Mouse (Mus musculus): ENCODE measurements around the gene Ndufs2.
A peak's percentile ranks its signal among the peaks of the same experiment; 100 is the strongest.

Gene Ndufs2

DNA sequence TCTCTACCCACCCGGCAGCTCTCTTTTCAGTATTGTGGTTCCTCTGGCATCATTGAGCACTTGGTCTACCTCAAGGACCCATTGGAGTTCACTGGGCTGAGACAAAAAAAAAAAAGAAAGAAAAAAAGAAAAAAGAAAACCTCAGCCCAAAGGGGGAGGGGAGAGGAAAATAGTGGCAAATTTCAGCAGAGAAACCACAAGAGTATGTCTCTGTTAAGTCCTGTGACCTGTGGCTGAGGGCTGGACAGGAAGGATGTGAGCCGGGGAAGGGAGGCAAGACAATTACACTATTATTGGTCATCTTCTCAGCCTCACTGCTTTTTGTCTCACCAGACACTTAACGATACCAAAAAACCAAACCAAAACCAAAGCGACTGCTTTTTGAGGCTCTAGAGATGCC, 19.3 kb downstream of the Ndufs2 start:
- DNase-seq (ENCODE audit: low read depth, low spot score): no peak

DNA sequence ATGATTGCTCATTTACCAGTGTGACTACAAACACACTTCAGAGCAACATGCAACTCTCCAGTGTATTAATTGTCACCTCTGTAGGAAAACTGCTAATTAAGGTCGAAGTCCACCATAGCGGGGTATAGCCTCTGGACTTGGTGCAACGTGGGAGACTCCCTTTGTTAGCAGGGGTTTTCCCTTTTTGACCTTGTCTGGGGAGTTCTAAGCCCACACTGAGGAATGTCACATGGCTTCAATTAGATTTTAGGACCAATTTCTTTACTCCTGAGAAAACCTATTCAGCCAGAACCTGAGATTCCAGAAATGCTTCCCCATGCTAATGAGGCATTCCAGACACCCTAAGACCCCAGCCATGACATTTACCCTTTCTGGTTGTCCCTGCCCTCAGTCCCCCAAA, 21.0 kb downstream of the Ndufs2 start:
- DNase-seq (ENCODE audit: low read depth, low spot score): no peak

DNA sequence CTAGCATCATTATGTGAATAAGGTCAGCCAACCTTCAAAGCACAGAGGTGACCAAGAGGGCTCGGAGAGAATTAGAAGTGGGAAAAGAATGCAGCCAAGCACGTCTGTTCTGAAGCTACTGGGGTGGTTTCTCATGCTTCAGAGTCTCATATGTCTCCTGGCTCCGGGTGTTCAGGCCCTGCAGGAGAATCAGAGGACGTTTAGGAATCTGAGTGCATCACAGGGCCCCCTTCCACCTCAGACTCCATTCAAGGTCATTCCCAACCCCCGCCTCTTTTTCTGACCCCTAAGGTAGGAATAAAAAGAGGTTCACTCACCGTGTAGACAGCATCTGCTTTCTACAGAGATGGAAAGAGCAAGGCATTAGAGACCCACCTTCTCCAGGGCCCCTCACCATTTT, 21.4 kb downstream of the Ndufs2 start:
- DNase-seq (ENCODE audit: low read depth, low spot score): no peak

DNA sequence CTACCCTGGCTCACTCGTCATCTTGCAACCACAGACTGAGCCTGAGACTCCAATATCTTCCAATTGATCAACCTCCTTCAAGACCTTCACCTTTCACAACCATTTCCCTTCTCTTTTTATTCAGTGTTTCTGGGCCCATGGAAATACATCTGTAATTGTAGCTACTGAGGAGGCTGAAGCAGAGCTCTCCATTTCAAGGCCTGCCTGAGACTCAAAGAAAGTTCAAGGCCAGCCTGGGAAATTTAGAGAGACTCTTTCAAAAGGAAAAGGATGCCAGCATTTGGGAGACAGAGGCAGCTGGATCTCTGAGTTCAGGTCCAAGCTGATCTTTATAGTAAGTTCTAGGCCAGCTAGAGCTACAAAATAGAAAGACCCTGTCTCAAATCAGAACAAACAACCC, 23.3 kb downstream of the Ndufs2 start:
- DNase-seq (ENCODE audit: low read depth, low spot score): no peak

DNA sequence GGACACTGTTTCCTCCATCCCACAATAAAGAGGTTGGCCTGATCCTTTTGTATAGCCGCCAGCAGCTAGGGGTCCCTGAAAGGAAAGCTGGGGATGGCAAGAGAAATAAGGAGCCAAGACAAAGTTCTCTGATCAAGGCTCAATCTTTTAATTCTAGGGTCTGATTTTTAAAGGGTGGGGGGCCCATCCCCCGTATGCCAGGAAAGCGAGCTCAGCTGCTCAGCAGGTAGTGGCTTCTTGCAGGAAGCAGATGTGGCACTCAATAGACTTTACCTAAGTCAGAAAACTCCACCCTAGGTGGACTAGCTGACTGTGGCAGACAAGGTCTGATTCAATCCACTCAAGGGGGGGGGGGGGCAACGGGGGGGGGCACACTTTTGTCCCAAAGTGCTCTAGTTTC, 24.4 kb downstream of the Ndufs2 start:
- DNase-seq (ENCODE audit: low read depth, low spot score): no peak

DNA sequence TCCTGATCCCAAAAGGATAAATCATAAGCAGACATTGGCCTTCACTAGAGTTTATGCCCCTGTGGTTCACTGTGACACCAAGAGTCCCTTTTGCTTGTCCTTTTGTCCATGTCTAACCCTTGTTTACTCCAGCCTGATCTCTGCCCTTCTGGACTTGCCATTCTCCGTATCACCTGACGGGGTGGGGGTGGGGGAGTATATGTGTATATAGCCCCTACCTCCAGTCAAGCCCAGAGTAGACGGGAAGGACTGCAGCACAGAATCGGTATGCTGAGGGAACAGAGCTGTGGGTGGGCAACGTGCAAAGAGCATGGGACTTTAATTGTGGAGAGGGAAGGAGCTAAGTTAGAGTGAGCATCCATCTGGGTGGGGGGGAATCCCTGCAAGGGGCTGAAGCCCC, 26.3 kb downstream of the Ndufs2 start, which contains the start of gene Apoa2:
Gene Apoa2 (plus strand): TSS at position 198 of the 400 bp plus-strand sequence.
- DNase-seq (ENCODE audit: low read depth, low spot score): no peak

DNA sequence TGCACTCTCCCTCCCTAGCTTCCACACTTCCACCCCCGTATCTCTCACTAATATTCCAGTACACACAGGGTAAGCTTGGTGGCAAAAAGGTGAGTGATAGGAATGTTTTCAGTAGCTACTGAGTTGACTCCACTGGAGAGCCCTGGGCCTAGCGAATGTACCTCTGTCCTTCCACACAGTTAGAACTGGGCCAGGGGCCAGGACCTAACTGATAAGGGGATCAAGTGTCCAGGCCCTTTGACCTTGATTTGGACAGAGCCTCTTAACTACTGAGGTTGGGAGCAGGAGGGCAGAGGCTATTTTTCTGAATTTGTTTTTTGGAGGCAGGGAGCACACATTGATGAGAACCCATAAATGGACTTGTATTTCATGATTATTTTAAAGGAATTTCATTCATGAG, 27.4 kb downstream of the Ndufs2 start:
- no peak for DNase-seq (ENCODE audit: low read depth, low spot score)

DNA sequence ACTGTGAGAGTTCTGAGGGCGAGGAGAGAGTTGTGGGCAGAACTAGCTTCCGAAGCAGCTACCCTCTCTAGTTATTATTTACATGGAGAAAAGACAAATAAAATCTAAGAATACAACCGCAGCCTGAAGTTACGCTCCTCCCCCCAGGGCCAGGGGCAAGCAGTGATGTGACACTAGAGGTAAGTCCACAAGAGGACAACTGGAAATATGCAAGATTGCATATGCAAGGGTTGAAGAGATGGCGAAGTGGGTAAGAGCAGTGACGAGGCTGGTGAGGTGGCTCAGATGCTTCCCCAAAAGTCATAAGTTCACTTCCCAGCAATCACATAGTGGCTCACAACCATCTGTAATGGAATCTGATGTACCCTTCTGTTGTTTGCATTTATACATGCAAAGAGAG, 28.0 kb downstream of the Ndufs2 start:
- DNase-seq (ENCODE audit: low read depth, low spot score): no peak

DNA sequence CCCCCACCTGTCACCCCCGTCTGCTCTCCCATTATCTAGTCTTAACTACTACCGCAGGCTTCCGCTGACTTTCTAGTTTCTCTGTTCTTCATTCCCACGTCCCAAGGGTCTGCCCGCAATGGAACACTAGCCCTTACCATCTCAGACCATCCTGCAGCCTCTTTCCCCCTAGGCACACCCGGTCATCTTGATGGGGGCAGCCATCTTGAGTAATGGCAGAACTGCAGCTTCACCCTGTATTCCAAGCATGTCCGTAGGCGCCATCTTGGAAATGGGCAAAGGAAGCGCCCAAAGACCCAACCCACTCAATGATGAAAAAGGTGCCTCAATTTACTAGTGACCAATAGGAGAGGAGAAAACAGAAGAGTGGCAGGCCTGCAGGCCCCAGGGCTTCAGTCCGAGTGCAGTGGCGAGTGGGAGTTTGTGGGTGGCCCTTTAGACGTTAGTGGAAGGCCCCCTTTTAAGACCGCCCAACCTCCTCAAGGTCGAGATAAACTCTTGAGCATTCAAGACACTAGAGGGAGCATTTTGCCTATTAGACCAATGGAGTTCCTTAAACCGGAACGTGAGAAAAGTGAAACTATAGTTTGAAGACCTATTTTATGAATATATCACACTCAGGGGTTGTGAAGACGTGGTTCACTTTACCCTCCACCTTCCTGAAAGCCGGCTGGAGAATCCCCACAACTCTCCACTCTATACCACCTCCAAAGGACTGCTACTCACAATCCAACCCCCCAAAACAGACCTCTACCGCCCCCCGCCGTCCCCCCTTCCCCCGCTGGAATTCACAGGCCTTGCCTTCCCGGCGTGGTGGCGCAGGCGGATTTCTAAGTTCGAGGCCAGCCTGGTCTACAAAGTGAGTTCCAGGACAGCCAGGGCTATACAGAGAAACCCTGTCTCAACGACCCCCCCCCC, 28.7 kb downstream of the Ndufs2 start, which contains the start of gene Tomm40l:
Gene Tomm40l (minus strand): TSS at position 277 of the 918 bp plus-strand sequence.
- DNase-seq (ENCODE audit: low read depth, low spot score): peak; percentile 99

DNA sequence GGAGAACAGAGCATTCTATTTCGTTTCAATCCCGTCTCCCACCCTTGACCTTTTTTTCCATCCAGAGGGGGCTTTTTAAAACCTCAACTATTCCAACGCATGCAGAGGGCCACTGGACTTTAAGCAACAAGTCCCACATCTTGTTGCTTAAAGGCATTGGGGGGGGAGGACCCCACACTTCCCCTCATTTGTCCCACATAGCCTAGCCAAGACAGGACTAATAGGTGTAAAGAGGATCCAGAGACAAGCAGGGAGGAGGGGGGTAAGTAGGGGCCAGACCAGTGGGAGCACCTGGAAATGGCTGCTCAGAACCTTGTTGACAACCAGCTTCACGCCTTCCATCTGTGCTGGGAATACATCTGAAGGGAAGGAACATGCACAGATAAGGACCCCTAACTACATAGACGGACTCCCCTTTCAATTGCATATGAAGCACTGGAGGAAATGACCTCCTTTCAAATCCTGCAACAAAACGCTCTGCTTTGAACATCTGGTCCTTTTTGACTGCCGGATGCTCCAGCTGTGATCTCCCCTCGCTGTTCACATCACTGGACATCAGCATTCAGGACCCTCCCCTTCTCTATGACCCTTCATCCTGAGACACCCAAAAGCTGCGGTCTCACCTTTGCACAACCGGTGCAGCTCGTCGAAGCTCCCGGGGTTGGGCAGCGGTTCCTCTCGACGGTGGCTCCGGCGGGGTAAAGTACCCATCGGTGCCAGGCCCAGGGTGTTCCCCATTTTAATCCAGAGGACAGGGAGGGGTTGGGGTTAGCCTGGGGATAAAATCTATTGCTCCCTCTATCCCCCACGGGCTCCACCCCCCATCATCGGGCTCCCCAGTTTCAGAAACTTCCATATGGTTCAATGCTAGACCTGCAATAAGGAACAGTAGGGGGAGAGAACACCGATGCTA, 29.7 kb downstream of the Ndufs2 start:
- no peak for DNase-seq (ENCODE audit: low read depth, low spot score)

DNA sequence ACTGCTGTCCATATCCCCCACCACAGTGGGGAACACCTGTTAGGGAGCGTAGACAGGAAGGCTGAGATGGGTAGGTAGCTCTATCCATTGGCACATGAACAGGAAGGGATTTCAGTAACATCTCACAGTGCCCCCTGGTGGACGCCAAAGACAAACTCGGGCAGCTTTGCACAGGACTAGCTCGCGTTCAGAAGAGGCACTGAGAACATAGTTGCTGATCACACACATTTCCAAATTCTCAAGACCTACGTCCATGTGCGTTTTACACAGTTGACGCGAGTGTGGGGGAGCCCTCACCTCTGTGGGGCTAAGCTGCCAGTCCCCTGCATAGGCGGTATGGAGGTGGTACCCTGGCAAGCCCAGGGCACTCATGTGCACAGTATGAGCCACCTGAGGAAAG, 30.3 kb downstream of the Ndufs2 start:
- DNase-seq (ENCODE audit: low read depth, low spot score): peak; percentile 83

DNA sequence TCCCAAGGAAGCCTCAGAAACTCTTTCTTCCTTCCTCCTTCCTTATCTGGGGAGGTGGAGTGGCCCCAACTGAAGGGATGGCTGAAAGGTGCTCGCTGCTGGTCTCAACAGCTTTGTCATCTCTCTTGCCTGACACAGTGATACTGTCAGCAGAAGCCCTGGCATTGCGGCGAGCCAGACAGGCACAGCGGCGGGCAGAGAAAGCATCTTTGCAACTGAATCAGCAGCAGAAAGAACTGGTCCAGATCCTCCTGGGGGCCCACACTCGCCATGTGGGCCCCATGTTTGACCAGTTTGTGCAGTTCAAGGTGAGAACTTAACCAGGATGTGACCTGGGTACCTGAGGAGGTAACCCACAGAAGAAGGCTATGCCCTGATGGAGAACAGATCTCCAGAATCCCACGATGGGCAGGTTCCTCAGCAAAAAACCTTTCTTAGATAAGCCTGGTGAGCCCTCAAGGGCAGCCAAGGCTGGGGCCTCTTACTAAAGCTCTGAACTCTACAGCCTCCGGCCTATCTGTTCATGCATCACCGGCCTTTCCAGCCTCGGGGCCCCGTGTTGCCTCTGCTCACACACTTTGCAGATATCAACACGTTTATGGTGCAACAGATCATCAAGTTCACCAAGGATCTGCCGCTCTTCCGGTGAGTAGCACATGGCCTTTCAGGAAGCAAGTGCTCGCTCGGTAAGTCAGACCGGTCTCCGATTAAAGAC, 34.8 kb downstream of the Ndufs2 start:
- no peak for DNase-seq (ENCODE audit: low read depth, low spot score)

DNA sequence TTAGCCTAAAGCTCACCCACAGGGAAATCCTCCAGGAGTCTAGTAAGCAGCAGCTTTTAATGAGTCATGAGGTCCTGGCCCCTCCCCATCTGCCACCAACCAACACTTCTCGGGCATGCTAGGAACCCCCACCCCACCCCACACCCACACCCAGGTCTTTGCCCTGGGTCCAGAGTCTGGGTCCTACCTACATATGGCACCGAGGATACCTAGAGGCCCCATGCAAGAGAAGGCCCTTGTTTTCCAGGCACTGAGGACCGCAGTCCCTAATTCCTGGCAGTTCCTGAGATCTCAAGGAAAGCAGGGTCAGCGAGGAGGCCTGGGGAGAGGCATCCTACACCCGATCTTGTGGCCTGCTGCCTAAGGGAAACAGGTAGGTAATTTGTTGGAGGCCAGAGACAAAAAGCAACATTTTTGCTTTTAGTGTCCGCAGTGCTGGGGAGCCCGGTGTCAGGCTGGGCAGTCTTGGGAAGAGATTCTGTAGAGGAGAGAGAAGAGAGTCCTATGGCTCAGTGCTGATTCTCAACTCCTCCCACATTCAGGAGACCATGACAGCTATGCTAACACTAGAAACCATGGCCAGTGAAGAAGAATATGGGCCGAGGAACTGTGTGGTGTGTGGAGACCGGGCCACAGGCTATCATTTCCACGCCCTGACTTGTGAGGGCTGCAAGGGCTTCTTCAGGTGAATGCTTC, 37.2 kb downstream of the Ndufs2 start, which contains the start of gene Nr1i3:
Gene Nr1i3 (plus strand): TSS at position 170 of the 696 bp plus-strand sequence.
- no peak for DNase-seq (ENCODE audit: low read depth, low spot score)

DNA sequence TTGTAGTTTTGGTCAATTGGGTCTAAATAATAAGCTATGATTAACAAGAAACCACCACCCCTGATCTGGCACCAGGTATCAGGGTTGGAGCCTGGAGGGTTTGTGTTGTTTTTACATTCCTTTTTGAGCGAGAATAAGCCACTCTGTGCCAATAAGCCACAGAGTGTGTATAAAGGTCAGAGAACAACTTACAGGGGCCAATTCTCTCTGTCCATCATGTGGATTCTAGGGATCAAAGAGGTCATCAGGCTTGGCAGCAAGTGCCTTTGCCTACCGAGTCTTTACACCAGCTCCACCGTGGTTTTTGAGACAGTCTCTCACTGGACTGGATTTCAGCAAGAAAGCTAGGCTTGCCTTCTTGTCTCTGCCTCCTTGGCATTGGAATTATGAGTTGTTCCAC, 38.3 kb downstream of the Ndufs2 start:
- no peak for DNase-seq (ENCODE audit: low read depth, low spot score)

DNA sequence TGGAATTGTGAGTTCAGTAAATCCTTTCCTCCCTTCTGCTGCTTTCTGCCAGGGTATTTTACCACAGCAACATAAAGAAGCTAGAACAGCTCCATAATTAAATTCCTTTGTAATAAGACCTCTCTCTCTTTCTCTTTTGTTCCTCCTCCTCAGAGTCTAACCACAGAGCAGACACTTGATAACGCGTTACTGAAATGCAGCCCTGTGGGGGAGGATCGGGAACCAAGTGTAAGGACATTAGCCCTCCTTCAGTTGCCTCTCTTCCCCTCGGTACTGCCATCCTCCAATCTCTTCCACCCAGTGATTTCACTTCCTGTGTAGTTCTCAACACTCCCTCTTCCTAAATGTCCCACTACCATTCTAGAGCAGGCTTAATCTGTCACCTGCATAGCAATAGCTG, 41.8 kb downstream of the Ndufs2 start:
- no peak for DNase-seq (ENCODE audit: low read depth, low spot score)

DNA sequence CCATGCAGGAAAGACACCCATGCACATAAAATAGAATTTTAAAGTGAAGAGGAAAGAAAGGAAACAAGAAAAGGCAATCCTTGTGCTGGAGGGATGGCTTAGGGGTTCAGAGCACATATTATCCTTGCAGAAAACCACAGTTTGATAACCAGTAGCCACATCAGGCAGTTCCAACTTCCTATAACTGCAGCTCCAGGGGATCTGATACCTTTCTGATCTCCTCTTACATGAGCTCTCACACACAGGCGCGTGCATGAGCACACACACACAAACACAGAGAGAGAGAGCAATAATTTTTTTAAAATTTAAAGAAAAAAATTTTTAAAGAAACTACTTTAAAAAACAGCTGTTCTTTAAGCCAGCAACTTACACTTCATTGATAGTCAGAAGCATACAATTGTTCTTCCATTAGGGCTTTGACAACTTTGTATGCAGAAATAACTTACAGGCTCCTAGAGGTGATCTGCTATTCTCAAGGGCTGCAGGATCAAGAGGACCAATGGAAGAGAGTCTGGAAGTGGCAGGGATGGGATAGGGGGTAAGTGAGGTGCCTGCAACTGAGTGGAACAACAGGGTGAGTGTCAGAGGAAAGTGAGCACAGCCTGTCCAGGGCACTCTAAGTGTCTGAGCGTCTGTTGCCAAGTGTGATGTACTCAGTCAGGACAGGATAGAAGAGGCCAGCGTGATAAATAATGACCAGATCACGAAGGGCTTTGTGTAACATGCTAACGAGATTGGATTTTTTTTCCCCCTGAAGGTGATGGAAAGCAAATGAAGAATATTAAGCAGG, 45.3 kb downstream of the Ndufs2 start:
- no peak for DNase-seq (ENCODE audit: low read depth, low spot score)

DNA sequence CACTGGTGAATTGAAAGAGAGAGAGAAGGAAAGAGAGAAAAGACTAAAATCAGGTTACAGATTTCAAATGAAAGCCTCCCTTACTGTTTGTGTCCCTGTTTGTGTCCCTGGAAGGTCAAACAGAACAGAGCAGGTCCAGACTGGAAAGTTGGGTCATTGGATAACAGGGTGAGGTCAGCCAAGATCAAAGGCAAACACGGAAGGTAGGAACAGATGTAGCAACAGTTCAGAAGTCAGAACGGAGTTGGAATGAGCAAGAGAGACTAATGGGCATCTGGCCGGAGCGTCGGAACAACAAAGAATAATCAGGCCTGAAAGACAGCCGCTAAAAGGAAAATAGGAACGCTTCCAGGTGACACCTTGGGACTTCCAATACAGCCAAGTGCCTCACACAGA, 46.9 kb downstream of the Ndufs2 start:
- no peak for DNase-seq (ENCODE audit: low read depth, low spot score)

DNA sequence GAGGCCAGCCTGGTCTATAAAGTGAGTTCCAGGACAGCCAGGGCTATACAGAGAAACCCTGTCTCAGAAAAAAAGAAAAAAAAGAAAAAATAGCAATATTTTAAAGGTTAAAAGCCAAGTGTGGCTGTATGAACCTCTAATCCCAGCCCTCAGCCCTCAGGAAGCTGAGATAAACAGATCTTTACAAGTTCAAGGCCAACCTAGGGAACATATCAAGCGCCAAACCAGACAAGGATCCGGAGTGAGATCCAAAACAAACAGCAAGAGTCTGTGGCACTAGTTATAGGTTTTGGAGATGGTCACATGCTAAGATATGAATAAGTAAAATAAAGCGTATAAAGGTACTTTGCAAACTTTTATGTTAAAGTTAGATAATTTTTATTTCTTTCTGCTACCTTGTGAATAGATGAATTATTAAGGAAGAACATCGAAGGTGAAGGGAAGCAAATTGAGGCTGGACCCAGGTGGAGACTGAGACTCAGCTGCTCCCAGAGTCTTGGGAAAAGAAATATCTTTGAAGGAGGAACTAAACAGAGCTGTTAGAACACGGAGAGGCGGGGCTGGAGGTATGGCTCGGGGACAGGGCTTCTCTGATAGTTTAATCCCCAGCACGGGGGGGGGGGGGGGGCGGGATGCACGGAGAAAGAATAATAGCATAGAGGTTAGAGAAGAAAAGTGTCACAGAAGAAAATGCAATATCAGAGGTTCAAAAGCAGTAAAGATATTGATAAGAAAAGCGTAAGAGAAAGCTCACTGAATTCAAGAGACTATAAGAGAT, 47.5 kb downstream of the Ndufs2 start:
- DNase-seq (ENCODE audit: low read depth, low spot score): no peak

DNA sequence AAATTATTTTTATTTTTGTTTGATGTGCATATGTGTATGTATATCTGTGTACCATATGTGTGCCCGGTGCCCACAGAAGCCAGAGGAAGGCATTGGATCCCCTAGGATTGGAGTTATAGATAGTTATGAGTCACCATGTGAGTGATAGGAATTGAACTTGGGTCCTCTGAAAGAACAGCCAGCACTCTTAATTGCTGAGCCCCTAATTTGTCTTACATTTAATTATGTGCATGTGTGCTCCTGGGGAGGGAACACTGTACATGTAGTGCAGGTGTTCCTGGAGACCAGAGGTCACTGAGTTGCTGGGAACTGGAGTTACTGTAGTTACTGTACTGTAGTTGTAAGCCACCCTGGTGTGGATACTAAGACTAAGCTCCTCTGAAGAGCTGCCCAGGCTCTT, 50.4 kb downstream of the Ndufs2 start:
- DNase-seq (ENCODE audit: low read depth, low spot score): no peak

Data from skeletal muscle tissue, adult 2 months (tissue).